Mouse (Mus musculus): ENCODE data around the gene Clcn6. TPM values are rescaled to one million over a fixed set of nuclear protein-coding genes. Genes with fewer than 3 reads are reported as not detected.

The Clcn6 gene
- polyA plus RNA-seq, 1 experiment from 2014 or later: 36.5 TPM

GRCm38 (mm10) chr4:147995311-147995710 lies 43.3 kb downstream of the Clcn6 start:
- Histone ChIP-seq H3K36me3 (ENCODE audit: control insufficient read depth, insufficient read depth, low read length) (no peaks in the 10 kb centered on the region), H3K4me1 (ENCODE audit: control insufficient read depth, insufficient read depth, low read length) (peaks cover 9% of the 10 kb centered on the region)

DNA sequence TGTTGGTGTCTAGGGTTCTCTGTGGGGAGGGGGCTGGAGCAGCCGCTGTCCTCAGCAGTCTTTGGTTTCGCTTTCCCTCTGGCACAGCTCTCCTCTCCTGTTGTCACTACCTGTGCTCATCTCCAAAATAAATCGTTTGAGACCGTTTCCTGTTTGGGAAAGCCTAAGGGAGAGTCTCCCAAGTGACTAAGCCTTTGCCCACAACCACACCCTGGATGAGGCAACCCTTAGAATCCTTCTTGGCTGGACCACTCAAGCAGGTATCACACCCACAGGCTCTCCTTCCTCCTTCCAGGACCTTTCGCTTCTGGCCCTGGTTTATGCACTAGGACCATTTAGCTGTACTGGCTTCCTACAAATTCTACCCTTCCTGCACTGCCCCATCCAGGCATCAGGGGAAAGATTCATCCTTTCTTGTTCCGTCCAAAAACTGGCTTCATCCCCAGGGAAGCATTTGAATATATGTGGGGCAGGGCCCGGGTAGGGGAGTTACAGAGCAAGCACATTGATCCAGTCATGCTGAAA lies 45.0 kb downstream of the Clcn6 start:
- Histone ChIP-seq H3K36me3 (ENCODE audit: control insufficient read depth, insufficient read depth, low read length) (no peaks in the 10 kb centered on the region), H3K4me3 (ENCODE audit: low read depth, low read length) (no peak overlapping the region), H3K9ac (ENCODE audit: low read depth, low read length) (no peak overlapping the region), H3K4me2 (ENCODE audit: low read length) (no peak overlapping the region), H3K27ac (ENCODE audit: low read length) (no peak overlapping the region), H3K4me1 (ENCODE audit: control insufficient read depth, insufficient read depth, low read length) (no peaks in the 10 kb centered on the region), H3K27me3 (ENCODE audit: control insufficient read depth, insufficient read depth, low read depth, low read length) (no peaks in the 10 kb centered on the region), H3K9me3 (replicated peaks; ENCODE audit: control insufficient read depth, low read length, poor library complexity, severe bottlenecking) (no peaks in the 10 kb centered on the region)
- no peak for ATAC-seq
- WGBS: 68% methylated on average over 7 of the region's 7 CpGs

More at GRCm38 (mm10) chr4:147995311-147995710, 43.3 kb downstream of the Clcn6 start:
- Histone ChIP-seq H3K9ac (ENCODE audit: low read depth, low read length) (no peak overlapping the region), H3K4me2 (ENCODE audit: low read length) (no peak overlapping the region), H3K4me3 (ENCODE audit: low read depth, low read length) (no peak overlapping the region), H3K27me3 (ENCODE audit: control insufficient read depth, insufficient read depth, low read depth, low read length) (no peaks in the 10 kb centered on the region), H3K9me3 (replicated peaks; ENCODE audit: control insufficient read depth, low read length, poor library complexity, severe bottlenecking) (no peaks in the 10 kb centered on the region), H3K27ac (ENCODE audit: low read length) (no peak overlapping the region)
- 71% methylated on average over 3 of the region's 3 CpGs for WGBS
- no peak for ATAC-seq

DNA sequence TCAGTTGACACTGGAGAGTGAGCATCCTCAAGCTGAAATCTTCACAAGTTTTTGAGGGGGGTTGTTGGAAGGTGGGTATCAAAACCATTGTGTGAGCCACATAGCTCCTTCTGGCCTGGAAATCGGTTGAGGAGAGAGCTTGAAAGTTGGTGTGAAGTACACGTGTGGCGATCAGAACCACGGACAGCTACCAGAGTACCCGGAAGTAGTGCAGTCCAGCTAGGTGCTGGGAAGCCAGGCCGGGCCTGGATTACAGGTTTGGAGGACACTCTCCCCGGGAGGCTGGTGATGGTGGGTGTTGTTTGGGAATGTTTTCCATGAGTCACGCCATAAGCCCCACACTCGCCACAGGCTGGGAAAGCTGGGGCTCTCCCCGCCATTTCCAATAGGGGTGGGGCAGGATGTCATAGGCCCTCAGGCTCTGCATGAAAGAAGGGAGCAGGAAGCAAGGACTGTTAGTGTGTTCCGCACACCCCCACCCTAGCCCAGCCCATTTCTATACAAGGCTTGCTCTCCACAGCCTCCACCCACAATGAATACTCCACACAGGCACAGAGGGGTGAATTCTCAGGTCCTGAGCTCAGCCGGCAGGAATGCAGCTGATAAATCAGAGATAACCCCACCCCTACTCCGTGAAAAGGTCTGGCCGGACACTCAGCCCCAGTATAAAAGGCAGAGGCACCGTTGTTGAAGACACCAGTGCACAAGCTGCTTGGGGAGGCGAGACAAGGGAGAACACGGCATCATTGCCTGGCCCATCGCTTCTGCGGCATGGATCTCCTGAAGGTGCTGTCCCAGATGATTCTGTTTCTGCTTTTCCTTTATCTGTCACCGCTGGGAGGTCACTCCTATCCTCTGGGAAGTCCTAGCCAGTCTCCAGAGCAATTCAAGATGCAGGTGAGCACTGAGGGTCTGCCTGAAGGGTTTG lies 53.2 kb downstream of the Clcn6 start, which contains the start of gene Nppb:
Nppb (plus strand) TSS at position 584 of the 928 bp plus-strand sequence.
- no peak for ATAC-seq
- H3K27ac ChIP-seq (ENCODE audit: low read length): no peak within 1 kb of the TSS
- no peaks in the 10 kb centered on the region for H3K4me1 ChIP-seq (ENCODE audit: control insufficient read depth, insufficient read depth, low read length)
- H3K4me3 ChIP-seq (ENCODE audit: low read depth, low read length): no peak within 1 kb of the TSS
- 36% methylated on average over 20 of the region's 20 CpGs for whole genome bisulfite sequencing
- H3K27me3 ChIP-seq (ENCODE audit: control insufficient read depth, insufficient read depth, low read depth, low read length): no peaks in the 10 kb centered on the region
- H3K4me2 ChIP-seq (ENCODE audit: low read length): no peak within 1 kb of the TSS
- H3K9me3 ChIP-seq (replicated peaks; ENCODE audit: control insufficient read depth, low read length, poor library complexity, severe bottlenecking): no peaks in the 10 kb centered on the region
- H3K9ac ChIP-seq (ENCODE audit: low read depth, low read length): no peak within 1 kb of the TSS
- H3K36me3 ChIP-seq (ENCODE audit: control insufficient read depth, insufficient read depth, low read length): no peaks in the 10 kb centered on the region

- no peaks in the 10 kb centered on the region for H3K27me3 ChIP-seq (ENCODE audit: control insufficient read depth, insufficient read depth, low read depth, low read length)
- H3K9me3 ChIP-seq (replicated peaks; ENCODE audit: control insufficient read depth, low read length, poor library complexity, severe bottlenecking): no peaks in the 10 kb centered on the region
- 78% methylated on average over 7 of the region's 7 CpGs for WGBS
- H3K27ac ChIP-seq (ENCODE audit: low read length): no peak overlapping the region
- H3K4me3 ChIP-seq (ENCODE audit: low read depth, low read length): no peak overlapping the region
- no peak overlapping the region for H3K9ac ChIP-seq (ENCODE audit: low read depth, low read length)
- no peaks in the 10 kb centered on the region for H3K4me1 ChIP-seq (ENCODE audit: control insufficient read depth, insufficient read depth, low read length)
- no peaks in the 10 kb centered on the region for H3K36me3 ChIP-seq (ENCODE audit: control insufficient read depth, insufficient read depth, low read length)
- no peak for ATAC-seq
- no peak overlapping the region for H3K4me2 ChIP-seq (ENCODE audit: low read length)
Measured at GRCm38 (mm10) chr4:147979441-147979860, 59.2 kb downstream of the Clcn6 start.

DNA sequence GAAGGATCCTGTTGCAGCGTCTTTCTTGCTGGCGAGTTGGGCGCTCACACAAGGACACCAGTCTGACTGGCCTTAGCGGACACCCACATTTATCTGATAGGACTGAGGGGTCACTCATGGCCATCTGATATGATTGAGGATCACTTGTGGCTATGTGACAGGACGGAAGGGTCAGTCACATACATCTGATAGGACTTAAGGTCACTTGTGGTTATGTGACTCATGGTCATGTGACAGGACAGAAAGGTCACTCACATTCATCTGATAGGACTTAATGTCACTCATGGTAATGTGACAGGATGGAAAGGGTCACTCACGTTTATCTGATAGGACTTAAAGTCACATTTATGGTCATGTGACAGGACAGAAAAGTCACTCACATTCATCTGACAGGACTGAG lies 60.2 kb downstream of the Clcn6 start:
- Histone ChIP-seq H3K36me3 (ENCODE audit: control insufficient read depth, insufficient read depth, low read length) (no peaks in the 10 kb centered on the region), H3K9ac (ENCODE audit: low read depth, low read length) (no peak overlapping the region), H3K4me1 (ENCODE audit: control insufficient read depth, insufficient read depth, low read length) (no peaks in the 10 kb centered on the region), H3K27me3 (ENCODE audit: control insufficient read depth, insufficient read depth, low read depth, low read length) (no peaks in the 10 kb centered on the region), H3K4me3 (ENCODE audit: low read depth, low read length) (no peak overlapping the region), H3K27ac (ENCODE audit: low read length) (no peak overlapping the region), H3K9me3 (replicated peaks; ENCODE audit: control insufficient read depth, low read length, poor library complexity, severe bottlenecking) (no peaks in the 10 kb centered on the region), H3K4me2 (ENCODE audit: low read length) (no peak overlapping the region)
- 92% methylated on average over 6 of the region's 6 CpGs for WGBS
- no peak for ATAC-seq

DNA sequence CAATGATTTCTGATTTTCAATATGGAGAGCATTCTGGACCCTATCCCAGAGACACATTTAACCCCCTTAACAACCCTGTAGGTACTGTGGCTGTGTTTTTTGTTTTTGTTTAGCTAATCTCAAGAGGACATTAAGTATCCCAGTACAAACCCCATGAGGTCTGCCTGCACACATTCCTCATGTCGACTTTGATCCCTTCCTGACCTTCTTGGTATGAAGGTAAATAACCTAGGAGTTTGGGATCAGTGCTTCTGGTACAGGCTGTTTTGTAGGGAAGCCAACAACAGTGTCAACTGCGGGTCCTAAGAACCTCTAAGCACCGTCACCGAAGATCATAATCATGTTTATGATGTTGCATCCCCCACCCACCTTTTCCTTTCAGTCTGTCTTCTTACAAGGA lies 60.9 kb downstream of the Clcn6 start:
- 81% methylated on average over 4 of the region's 4 CpGs for WGBS
- no peak for ATAC-seq
- Histone ChIP-seq H3K4me3 (ENCODE audit: low read depth, low read length) (no peak overlapping the region), H3K36me3 (ENCODE audit: control insufficient read depth, insufficient read depth, low read length) (no peaks in the 10 kb centered on the region), H3K9me3 (replicated peaks; ENCODE audit: control insufficient read depth, low read length, poor library complexity, severe bottlenecking) (no peaks in the 10 kb centered on the region), H3K9ac (ENCODE audit: low read depth, low read length) (no peak overlapping the region), H3K4me1 (ENCODE audit: control insufficient read depth, insufficient read depth, low read length) (no peaks in the 10 kb centered on the region), H3K27me3 (ENCODE audit: control insufficient read depth, insufficient read depth, low read depth, low read length) (no peaks in the 10 kb centered on the region), H3K4me2 (ENCODE audit: low read length) (no peak overlapping the region), H3K27ac (ENCODE audit: low read length) (no peak overlapping the region)

DNA sequence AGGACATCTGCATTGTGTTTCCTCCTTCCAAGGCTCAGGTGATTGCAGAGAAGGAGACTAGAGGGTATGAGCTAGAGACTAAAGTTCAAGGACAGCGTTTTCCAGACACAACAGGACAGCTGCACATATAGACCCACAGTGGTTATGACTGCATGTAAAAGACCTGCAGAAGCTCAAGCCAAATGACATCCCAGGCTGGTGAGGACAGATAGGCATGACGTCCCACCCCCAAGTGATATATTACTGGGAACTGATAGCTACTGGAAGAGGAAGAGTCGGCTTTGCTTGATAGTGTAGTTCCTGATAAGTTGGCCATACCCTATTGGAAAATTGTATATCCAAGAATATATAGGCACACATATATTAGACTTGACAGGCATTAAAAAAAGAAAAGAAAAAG lies 62.4 kb downstream of the Clcn6 start:
- no peaks in the 10 kb centered on the region for H3K36me3 ChIP-seq (ENCODE audit: control insufficient read depth, insufficient read depth, low read length)
- H3K9me3 ChIP-seq (replicated peaks; ENCODE audit: control insufficient read depth, low read length, poor library complexity, severe bottlenecking): no peaks in the 10 kb centered on the region
- H3K4me1 ChIP-seq (ENCODE audit: control insufficient read depth, insufficient read depth, low read length): no peaks in the 10 kb centered on the region
- H3K9ac ChIP-seq (ENCODE audit: low read depth, low read length): no peak overlapping the region
- H3K27ac ChIP-seq (ENCODE audit: low read length): no peak overlapping the region
- H3K27me3 ChIP-seq (ENCODE audit: control insufficient read depth, insufficient read depth, low read depth, low read length): no peaks in the 10 kb centered on the region
- no peak overlapping the region for H3K4me2 ChIP-seq (ENCODE audit: low read length)
- 80% methylated on average over 3 of the region's 3 CpGs for WGBS
- ATAC-seq: no peak
- H3K4me3 ChIP-seq (ENCODE audit: low read depth, low read length): no peak overlapping the region

DNA sequence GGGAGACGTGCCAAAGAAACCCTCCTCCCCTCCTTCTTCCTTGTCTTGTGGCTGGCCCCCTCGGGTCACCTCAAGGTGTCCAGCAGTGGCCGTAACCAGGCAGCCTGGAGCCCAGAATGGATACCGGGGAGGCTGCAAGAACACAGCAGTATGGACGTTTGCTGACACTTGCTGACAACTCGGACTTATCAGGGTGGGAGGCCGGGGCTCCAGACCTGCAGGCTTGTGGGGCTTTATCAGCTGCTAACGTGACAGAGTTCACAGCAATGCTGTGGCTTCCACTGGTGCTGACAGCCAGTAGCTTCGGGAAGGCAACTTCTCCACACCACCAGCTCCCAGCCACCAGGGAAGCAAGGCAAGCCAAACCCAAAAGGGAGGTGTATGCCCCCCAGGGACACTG lies 69.3 kb downstream of the Clcn6 start:
- H3K27me3 ChIP-seq (ENCODE audit: control insufficient read depth, insufficient read depth, low read depth, low read length): no peaks in the 10 kb centered on the region
- no peak overlapping the region for H3K9ac ChIP-seq (ENCODE audit: low read depth, low read length)
- no peaks in the 10 kb centered on the region for H3K4me1 ChIP-seq (ENCODE audit: control insufficient read depth, insufficient read depth, low read length)
- 63% methylated on average over 8 of the region's 9 CpGs for WGBS
- no peak for ATAC-seq
- no peaks in the 10 kb centered on the region for H3K9me3 ChIP-seq (replicated peaks; ENCODE audit: control insufficient read depth, low read length, poor library complexity, severe bottlenecking)
- no peak overlapping the region for H3K4me3 ChIP-seq (ENCODE audit: low read depth, low read length)
- H3K27ac ChIP-seq (ENCODE audit: low read length): no peak overlapping the region
- H3K36me3 ChIP-seq (ENCODE audit: control insufficient read depth, insufficient read depth, low read length): no peaks in the 10 kb centered on the region
- no peak overlapping the region for H3K4me2 ChIP-seq (ENCODE audit: low read length)

DNA sequence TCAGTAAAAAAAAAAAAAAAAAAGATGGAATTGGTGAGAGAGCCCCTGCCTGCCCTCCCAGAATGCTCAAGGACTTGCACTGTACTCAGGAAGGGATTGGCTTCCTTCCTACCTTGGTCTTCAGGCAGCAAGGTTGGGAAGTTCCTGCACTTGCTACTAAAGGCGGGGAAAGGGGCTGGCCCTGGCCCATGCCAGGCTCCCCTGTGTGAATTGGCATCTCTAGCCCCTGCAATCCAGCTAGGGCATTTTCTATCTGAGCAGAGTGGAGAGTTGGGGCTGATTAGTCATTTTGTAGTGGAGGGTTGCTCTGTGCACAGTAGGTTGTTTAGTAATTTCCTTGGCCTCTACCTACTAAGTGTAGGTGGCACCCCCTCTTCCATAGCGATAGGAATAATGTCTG lies 69.8 kb downstream of the Clcn6 start:
- H3K36me3 ChIP-seq (ENCODE audit: control insufficient read depth, insufficient read depth, low read length): no peaks in the 10 kb centered on the region
- H3K9ac ChIP-seq (ENCODE audit: low read depth, low read length): no peak overlapping the region
- ATAC-seq: no peak
- H3K4me2 ChIP-seq (ENCODE audit: low read length): no peak overlapping the region
- no peaks in the 10 kb centered on the region for H3K4me1 ChIP-seq (ENCODE audit: control insufficient read depth, insufficient read depth, low read length)
- H3K9me3 ChIP-seq (replicated peaks; ENCODE audit: control insufficient read depth, low read length, poor library complexity, severe bottlenecking): no peaks in the 10 kb centered on the region
- H3K27me3 ChIP-seq (ENCODE audit: control insufficient read depth, insufficient read depth, low read depth, low read length): no peaks in the 10 kb centered on the region
- H3K4me3 ChIP-seq (ENCODE audit: low read depth, low read length): no peak overlapping the region
- WGBS: 72% methylated on average over 2 of the region's 2 CpGs
- H3K27ac ChIP-seq (ENCODE audit: low read length): no peak overlapping the region

All from midbrain, embryonic 16.5 days (tissue).